Mouse (Mus musculus) E14TG2a.4 (cell line): ENCODE results near the gene Sost.

Experiments
- H3K27me3 ChIP-seq: 2 replicates; pipeline ENCODE4 v1.6.1; 2014; ENCODE audit warnings: low read length, control low read depth; ENCODE audit not compliant: insufficient read depth
- H3K36me3 ChIP-seq: 2 replicates; pipeline ENCODE4 v1.6.1; 2014; ENCODE audit warnings: low read length, control low read depth; ENCODE audit not compliant: insufficient read depth
- H3K4me1 ChIP-seq: replicated peaks from 2 replicates; pipeline ENCODE4 v1.6.1; 2014; ENCODE audit warnings: low read depth, low read length, control low read depth
- H3K4me3 ChIP-seq: replicated peaks from 2 replicates; pipeline ENCODE4 v1.5.1; 2014; ENCODE audit warnings: mild to moderate bottlenecking, low read length
- H3K9me3 ChIP-seq: 2 replicates; pipeline ENCODE4 v1.6.1; 2014; ENCODE audit warnings: low read length, control low read depth
- CTCF ChIP-seq: conservative IDR thresholded peaks from 2 replicates; pipeline ENCODE4 v1.5.1; 2014; ENCODE audit warnings: low read length
- NANOG ChIP-seq: IDR thresholded peaks from 2 replicates; pipeline ENCODE4 v1.6.1; 2014; ENCODE audit warnings: borderline replicate concordance, low read length, mixed read lengths
- POU5F1 ChIP-seq: IDR thresholded peaks from 2 replicates; pipeline ENCODE4 v1.6.1; 2014; ENCODE audit warnings: low read length, borderline replicate concordance

Sost gene

GRCm38 (mm10) chr11:101966965-101967614 is at the start of gene Sost:
Sost (minus strand) TSS chr11:101967015.
- TF ChIP-seq NANOG, result no peak
- TF ChIP-seq CTCF, result no peak
- no peak for TF ChIP-seq POU5F1
- peaks cover 3% of the 10 kb centered on the region for H3K36me3 ChIP-seq
- peaks cover 53% of the 10 kb centered on the region for H3K4me1 ChIP-seq
- no peak within 1 kb of the TSS for H3K4me3 ChIP-seq
- peaks cover 56% of the 10 kb centered on the region for H3K27me3 ChIP-seq
- no peaks in the 10 kb centered on the region for H3K9me3 ChIP-seq

- 0 out of 2 replicates have a peak, but pooled peaks cover 5% of the 10 kb centered on the region for H3K27me3 ChIP-seq
- H3K9me3 ChIP-seq, result no peaks in the 10 kb centered on the region
- H3K4me3 ChIP-seq, result no peak overlapping the region
- no peaks in the 10 kb centered on the region for H3K36me3 ChIP-seq
- no peak for TF ChIP-seq NANOG
- no peak for TF ChIP-seq POU5F1
- TF ChIP-seq CTCF, result no peak
- peaks cover 27% of the 10 kb centered on the region for H3K4me1 ChIP-seq
Observed at GRCm38 (mm10) chr11:102016136-102016535, 49.3 kb upstream of the Sost start.

GRCm38 (mm10) chr11:102015472-102015871 is 48.7 kb upstream of the Sost start:
- Histone ChIP-seq H3K36me3 (no peaks in the 10 kb centered on the region), H3K27me3 (0 out of 2 replicates have a peak, but pooled peaks cover 3% of the 10 kb centered on the region), H3K4me3 (no peak overlapping the region), H3K9me3 (no peaks in the 10 kb centered on the region), H3K4me1 (peaks cover 27% of the 10 kb centered on the region)
- no peak for TF ChIP-seq NANOG
- TF ChIP-seq CTCF, result no peak
- TF ChIP-seq POU5F1, result no peak

DNA sequence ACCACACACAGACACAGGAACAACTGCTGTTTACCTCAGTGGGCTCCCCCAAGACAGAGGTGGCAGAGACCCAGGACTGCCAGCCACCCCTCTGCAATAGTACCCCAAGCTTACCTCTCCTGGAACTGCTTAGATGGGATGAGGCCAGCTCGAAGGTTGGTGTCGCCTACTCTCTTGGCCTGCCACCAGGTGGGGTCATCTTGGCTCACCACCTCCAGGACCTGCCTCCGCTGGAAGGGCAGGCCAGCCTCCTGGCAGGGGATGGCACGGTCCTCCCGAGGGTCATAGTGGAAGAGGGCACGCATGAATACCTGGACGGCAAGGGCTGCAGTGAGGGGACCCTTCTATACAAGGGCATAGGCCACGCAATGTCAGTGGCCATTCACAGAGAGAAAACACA is 46.4 kb upstream of the Sost start:
- H3K9me3 ChIP-seq, result no peaks in the 10 kb centered on the region
- H3K27me3 ChIP-seq, result no peaks in the 10 kb centered on the region
- H3K4me3 ChIP-seq, result no peak overlapping the region
- no peak for TF ChIP-seq NANOG
- no peak for TF ChIP-seq POU5F1
- no peak for TF ChIP-seq CTCF
- H3K4me1 ChIP-seq, result peaks cover 33% of the 10 kb centered on the region
- H3K36me3 ChIP-seq, result no peaks in the 10 kb centered on the region

GRCm38 (mm10) chr11:102011510-102011909 is 44.7 kb upstream of the Sost start:
- Histone ChIP-seq H3K9me3 (no peaks in the 10 kb centered on the region), H3K4me3 (no peak overlapping the region), H3K36me3 (no peaks in the 10 kb centered on the region), H3K4me1 (peaks cover 29% of the 10 kb centered on the region), H3K27me3 (no peaks in the 10 kb centered on the region)
- TF ChIP-seq POU5F1 (no peak), NANOG (no peak), CTCF (no peak)

DNA sequence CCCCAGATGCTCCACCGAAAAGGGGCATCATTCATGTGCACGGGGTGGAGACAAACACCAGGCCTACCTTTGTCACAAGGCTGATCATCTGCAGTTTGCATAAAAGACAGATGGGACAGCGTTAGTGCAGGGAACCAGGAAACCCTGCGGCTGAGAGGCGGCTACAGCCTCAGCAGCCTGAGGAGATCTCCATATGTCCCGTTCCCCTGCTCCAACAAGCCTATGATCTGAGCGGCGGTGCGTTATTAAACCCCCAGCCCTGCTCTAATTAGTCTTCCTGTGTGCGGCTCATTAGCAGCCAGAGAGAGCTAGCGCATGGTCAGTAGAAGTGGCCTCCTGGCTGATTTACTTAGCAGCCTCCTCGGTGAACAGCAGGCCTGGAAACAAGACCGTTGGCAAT is 43.3 kb upstream of the Sost start:
- Histone ChIP-seq H3K36me3 (no peaks in the 10 kb centered on the region), H3K27me3 (no peaks in the 10 kb centered on the region), H3K4me1 (peaks cover 29% of the 10 kb centered on the region), H3K9me3 (no peaks in the 10 kb centered on the region), H3K4me3 (no peak overlapping the region)
- TF ChIP-seq NANOG (no peak), CTCF (no peak), POU5F1 (no peak)

GRCm38 (mm10) chr11:102008954-102009637 is 42.3 kb upstream of the Sost start:
- H3K27me3 ChIP-seq, result no peaks in the 10 kb centered on the region
- H3K9me3 ChIP-seq, result no peaks in the 10 kb centered on the region
- H3K36me3 ChIP-seq, result no peaks in the 10 kb centered on the region
- peaks cover 26% of the 10 kb centered on the region for H3K4me1 ChIP-seq
- no peak for TF ChIP-seq POU5F1
- TF ChIP-seq CTCF, result no peak
- TF ChIP-seq NANOG, result no peak
- no peak overlapping the region for H3K4me3 ChIP-seq

GRCm38 (mm10) chr11:102008372-102008771 is 41.6 kb upstream of the Sost start:
- H3K4me3 ChIP-seq, result no peak overlapping the region
- no peaks in the 10 kb centered on the region for H3K27me3 ChIP-seq
- no peaks in the 10 kb centered on the region for H3K36me3 ChIP-seq
- no peak for TF ChIP-seq CTCF
- TF ChIP-seq NANOG, result no peak
- no peak for TF ChIP-seq POU5F1
- peaks cover 26% of the 10 kb centered on the region for H3K4me1 ChIP-seq
- H3K9me3 ChIP-seq, result no peaks in the 10 kb centered on the region
